Mouse (Mus musculus): ENCODE results near the gene Map3k4. TPM values are rescaled to one million over a fixed set of nuclear protein-coding genes. Genes with fewer than 3 reads are reported as not detected.

The Map3k4 gene
- total RNA-seq, 1 experiment = 31.7 TPM

GRCm38 (mm10) chr17:12203414-12203897, 115.1 kb downstream of the Map3k4 start:
- H3K9ac ChIP-seq (ENCODE audit: insufficient read depth, low read depth, low read length, poor library complexity, severe bottlenecking) = no peak overlapping the region; the same call in 1 of the 2 replicates
- peaks cover 2% of the 10 kb centered on the region; the same call in 1 of the 2 replicates for H3K36me3 ChIP-seq (ENCODE audit: control insufficient read depth, insufficient read depth, low read length, poor library complexity, severe bottlenecking)
- peak overlapping the region; percentile 1; the same call in 1 of the 2 replicates for H3K27ac ChIP-seq (ENCODE audit: insufficient read depth, low read depth, low read length, poor library complexity, severe bottlenecking)
- peaks cover 8 to 32% of the 10 kb centered on the region in 2 experiments for H3K4me1 ChIP-seq (ENCODE audit: control insufficient read depth in 2 of 2, insufficient read depth in 2 of 2, low read length in 2 of 2, poor library complexity in 1 of 2)
- H3K9me3 ChIP-seq (ENCODE audit: control insufficient read depth, insufficient read depth, low read depth, low read length) = no peaks in the 10 kb centered on the region
- DNase-seq (ENCODE audit: low read depth, low spot score) = no peak
- no peak for TF ChIP-seq ZNF384 (IDR thresholded peaks at IDR 0.05; ENCODE audit: low read depth, low read length)
- peak overlapping the region; percentile 0 to 16; a peak in 1 of 4 replicates for H3K4me3 ChIP-seq (ENCODE audit: insufficient read depth in 1 of 2, low read depth in 1 of 2, low read length in 2 of 2, poor library complexity in 1 of 2, severe bottlenecking in 1 of 2)
- in situ Hi-C loops (cut with MboI; ENCODE audit: low sequenced_read_pairs in 2 of 2, unreplicated experiment in 2 of 2) = loop anchor here (10.0 to 25.0 kb wide), 2 partner anchors 99 to 166 kb away; no protein-coding TSS in a partner anchor

DNA sequence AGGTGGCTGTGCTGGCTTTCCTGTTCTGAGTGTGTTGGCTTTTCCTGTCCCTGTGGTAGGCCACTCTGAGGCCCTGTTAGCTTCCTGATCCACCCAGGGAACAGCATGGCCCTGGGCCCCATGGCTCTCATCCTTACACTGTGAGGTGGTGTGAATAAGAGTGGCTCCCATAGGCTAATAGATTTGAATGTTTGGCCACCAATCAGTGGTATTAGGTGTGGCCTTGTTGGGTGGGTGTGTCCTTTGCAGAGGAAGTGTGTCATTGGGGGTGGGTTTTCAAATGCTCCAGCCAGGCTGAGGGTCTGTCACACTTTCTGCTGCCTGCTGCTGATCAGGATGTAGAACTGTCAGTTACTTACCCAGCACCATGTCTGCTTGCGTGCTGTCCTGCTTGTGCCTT, 117.5 kb downstream of the Map3k4 start:
- Histone ChIP-seq H3K4me3 (ENCODE audit: insufficient read depth in 1 of 2, low read depth in 1 of 2, low read length in 2 of 2, poor library complexity in 1 of 2, severe bottlenecking in 1 of 2) (no peak overlapping the region), H3K27ac (ENCODE audit: insufficient read depth, low read depth, low read length, poor library complexity, severe bottlenecking) (no peak overlapping the region), H3K4me1 (ENCODE audit: control insufficient read depth in 2 of 2, insufficient read depth in 2 of 2, low read length in 2 of 2, poor library complexity in 1 of 2) (peaks cover 9 to 37% of the 10 kb centered on the region in 2 experiments), H3K9me3 (ENCODE audit: control insufficient read depth, insufficient read depth, low read depth, low read length) (no peaks in the 10 kb centered on the region), H3K36me3 (ENCODE audit: control insufficient read depth, insufficient read depth, low read length, poor library complexity, severe bottlenecking) (peaks cover 3% of the 10 kb centered on the region; the same call in 1 of the 2 replicates), H3K9ac (ENCODE audit: insufficient read depth, low read depth, low read length, poor library complexity, severe bottlenecking) (peak overlapping the region; percentile 58; the same call in 1 of the 2 replicates)
- no peak for DNase-seq (ENCODE audit: low read depth, low spot score)
- in situ Hi-C loops (cut with MboI; ENCODE audit: low sequenced_read_pairs in 2 of 2, unreplicated experiment in 2 of 2) = loop anchor here (10.0 to 25.0 kb wide), 2 partner anchors 96 to 164 kb away; no protein-coding TSS in a partner anchor
- TF ChIP-seq HCFC1 (IDR thresholded peaks at IDR 0.05; ENCODE audit: borderline replicate concordance, insufficient read depth, low read length) = no peak

DNA sequence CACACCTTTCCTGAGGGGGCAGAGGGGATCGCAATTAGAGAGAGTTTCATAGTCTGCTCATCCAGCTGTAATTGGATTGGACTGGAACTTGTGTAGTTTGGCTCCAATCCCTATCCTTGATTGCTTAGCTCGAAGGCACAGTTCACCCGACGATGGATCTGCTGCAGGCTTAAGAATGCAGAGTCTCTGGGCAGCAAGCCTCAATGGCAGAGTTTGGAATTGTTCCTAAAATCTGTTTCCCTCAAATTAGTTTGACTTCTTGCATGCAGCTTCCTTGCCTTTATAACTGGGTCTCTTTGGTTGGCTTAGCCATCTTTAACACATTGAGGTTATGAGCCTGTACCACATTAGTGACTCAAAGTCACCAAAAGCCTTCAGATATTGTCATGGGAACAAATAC, 118.7 kb downstream of the Map3k4 start:
- in situ Hi-C loops (cut with MboI; ENCODE audit: low sequenced_read_pairs in 2 of 2, unreplicated experiment in 2 of 2) = loop anchor here (10.0 to 25.0 kb wide), 2 partner anchors 95 to 163 kb away; no protein-coding TSS in a partner anchor
- peaks cover 3% of the 10 kb centered on the region; the same call in 1 of the 2 replicates for H3K36me3 ChIP-seq (ENCODE audit: control insufficient read depth, insufficient read depth, low read length, poor library complexity, severe bottlenecking)
- no peak overlapping the region for H3K27ac ChIP-seq (ENCODE audit: insufficient read depth, low read depth, low read length, poor library complexity, severe bottlenecking)
- no peak overlapping the region for H3K4me3 ChIP-seq (ENCODE audit: insufficient read depth in 1 of 2, low read depth in 1 of 2, low read length in 2 of 2, poor library complexity in 1 of 2, severe bottlenecking in 1 of 2)
- no peak overlapping the region for H3K9ac ChIP-seq (ENCODE audit: insufficient read depth, low read depth, low read length, poor library complexity, severe bottlenecking)
- no peak for DNase-seq (ENCODE audit: low read depth, low spot score)
- TF ChIP-seq ZNF384 (IDR thresholded peaks at IDR 0.05; ENCODE audit: low read depth, low read length) (no peak), HCFC1 (IDR thresholded peaks at IDR 0.05; ENCODE audit: borderline replicate concordance, insufficient read depth, low read length) (no peak), ZC3H11A (IDR thresholded peaks at IDR 0.05; ENCODE audit: borderline replicate concordance, low read depth, low read length) (no peak), CHD2 (IDR thresholded peaks at IDR 0.05; ENCODE audit: low read depth, low read length) (no peak), MAFK (IDR thresholded peaks at IDR 0.05; ENCODE audit: insufficient read depth, low read depth, low read length) (no peak)
- no peaks in the 10 kb centered on the region for H3K9me3 ChIP-seq (ENCODE audit: control insufficient read depth, insufficient read depth, low read depth, low read length)
- peaks cover 14 to 32% of the 10 kb centered on the region in 2 experiments for H3K4me1 ChIP-seq (ENCODE audit: control insufficient read depth in 2 of 2, insufficient read depth in 2 of 2, low read length in 2 of 2, poor library complexity in 1 of 2)

DNA sequence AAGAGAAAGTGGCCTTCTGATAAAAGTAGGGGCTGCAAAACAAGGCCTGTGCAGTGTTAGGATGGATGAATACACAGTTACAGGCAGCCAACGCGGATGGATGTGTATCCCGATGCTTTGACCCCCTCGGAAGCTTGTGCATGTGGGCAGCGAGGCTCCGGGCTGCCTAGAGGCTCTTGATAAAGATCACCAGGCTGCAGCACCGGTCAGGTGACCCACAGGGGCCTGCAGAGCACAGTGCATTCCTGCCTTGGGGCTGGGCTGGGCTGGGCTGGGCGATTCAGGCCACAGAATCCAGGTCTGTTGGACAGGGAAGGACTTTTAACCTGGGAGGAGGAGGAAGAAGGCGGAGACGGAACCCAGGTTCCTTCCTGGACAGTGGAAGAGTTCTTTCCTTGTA, 123.0 kb downstream of the Map3k4 start:
- Histone ChIP-seq H3K36me3 (ENCODE audit: control insufficient read depth, insufficient read depth, low read length, poor library complexity, severe bottlenecking) (peaks cover 3% of the 10 kb centered on the region; the same call in 1 of the 2 replicates), H3K9me3 (ENCODE audit: control insufficient read depth, insufficient read depth, low read depth, low read length) (no peaks in the 10 kb centered on the region), H3K4me1 (ENCODE audit: control insufficient read depth in 2 of 2, insufficient read depth in 2 of 2, low read length in 2 of 2, poor library complexity in 1 of 2) (peaks cover 12 to 32% of the 10 kb centered on the region in 2 experiments), H3K4me3 (ENCODE audit: insufficient read depth in 1 of 2, low read depth in 1 of 2, low read length in 2 of 2, poor library complexity in 1 of 2, severe bottlenecking in 1 of 2) (peak overlapping the region; percentile 36 to 41), H3K9ac (ENCODE audit: insufficient read depth, low read depth, low read length, poor library complexity, severe bottlenecking) (peak overlapping the region; percentile 73), H3K27ac (ENCODE audit: insufficient read depth, low read depth, low read length, poor library complexity, severe bottlenecking) (peak overlapping the region; percentile 96)
- TF ChIP-seq ZC3H11A (IDR thresholded peaks at IDR 0.05; ENCODE audit: borderline replicate concordance, low read depth, low read length) (no peak), CHD2 (IDR thresholded peaks at IDR 0.05; ENCODE audit: low read depth, low read length) (no peak), ZNF384 (IDR thresholded peaks at IDR 0.05; ENCODE audit: low read depth, low read length) (no peak), MAFK (IDR thresholded peaks at IDR 0.05; ENCODE audit: insufficient read depth, low read depth, low read length) (no peak), HCFC1 (IDR thresholded peaks at IDR 0.05; ENCODE audit: borderline replicate concordance, insufficient read depth, low read length) (no peak)
- DNase-seq (ENCODE audit: low read depth, low spot score) = no peak
- in situ Hi-C loops (cut with MboI; ENCODE audit: low sequenced_read_pairs in 2 of 2, unreplicated experiment in 2 of 2) = no loop called here

DNA sequence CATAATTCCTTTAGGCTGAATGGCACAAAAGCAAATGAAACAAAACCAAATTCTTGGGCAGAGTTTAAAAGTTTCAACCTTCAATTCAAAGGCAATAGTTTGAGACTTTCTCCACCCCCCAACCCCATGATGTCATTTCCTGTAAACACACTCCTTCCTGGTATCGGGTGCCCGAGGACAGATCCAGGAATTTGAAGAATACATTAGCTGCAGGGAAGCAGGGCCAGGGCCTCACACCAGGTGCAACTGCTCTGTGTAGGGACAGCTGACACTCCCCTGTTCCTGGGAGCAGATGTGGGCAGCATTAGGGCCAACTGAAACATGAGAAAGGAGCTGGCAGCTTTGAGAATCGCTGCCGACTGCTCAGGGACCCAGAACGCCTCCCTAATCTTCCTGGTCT, 123.5 kb downstream of the Map3k4 start:
- peaks cover 11 to 32% of the 10 kb centered on the region in 2 experiments for H3K4me1 ChIP-seq (ENCODE audit: control insufficient read depth in 2 of 2, insufficient read depth in 2 of 2, low read length in 2 of 2, poor library complexity in 1 of 2)
- H3K27ac ChIP-seq (ENCODE audit: insufficient read depth, low read depth, low read length, poor library complexity, severe bottlenecking) = peak overlapping the region; percentile 96
- in situ Hi-C loops (cut with MboI; ENCODE audit: low sequenced_read_pairs in 2 of 2, unreplicated experiment in 2 of 2) = no loop called here
- DNase-seq (ENCODE audit: low read depth, low spot score) = peak; percentile 63
- peaks cover 3% of the 10 kb centered on the region; the same call in 1 of the 2 replicates for H3K36me3 ChIP-seq (ENCODE audit: control insufficient read depth, insufficient read depth, low read length, poor library complexity, severe bottlenecking)
- H3K9ac ChIP-seq (ENCODE audit: insufficient read depth, low read depth, low read length, poor library complexity, severe bottlenecking) = peak overlapping the region; percentile 73
- TF ChIP-seq MAFK (IDR thresholded peaks at IDR 0.05; ENCODE audit: insufficient read depth, low read depth, low read length) = no peak
- no peak for TF ChIP-seq ZNF384 (IDR thresholded peaks at IDR 0.05; ENCODE audit: low read depth, low read length)
- TF ChIP-seq HCFC1 (IDR thresholded peaks at IDR 0.05; ENCODE audit: borderline replicate concordance, insufficient read depth, low read length) = no peak
- no peak for TF ChIP-seq CHD2 (IDR thresholded peaks at IDR 0.05; ENCODE audit: low read depth, low read length)
- no peak for TF ChIP-seq ZC3H11A (IDR thresholded peaks at IDR 0.05; ENCODE audit: borderline replicate concordance, low read depth, low read length)
- H3K4me3 ChIP-seq (ENCODE audit: insufficient read depth in 1 of 2, low read depth in 1 of 2, low read length in 2 of 2, poor library complexity in 1 of 2, severe bottlenecking in 1 of 2) = peak overlapping the region; percentile 36 to 41; a peak in 3 of 4 replicates
- no peaks in the 10 kb centered on the region for H3K9me3 ChIP-seq (ENCODE audit: control insufficient read depth, insufficient read depth, low read depth, low read length)
